Mouse (Mus musculus) heart, postnatal 36 days (tissue): ENCODE measurements at regions not wholly inside any gene's neighbourhood (a gene's known extent, or its start where the extent isn't known, plus 50 kb on each side); places are given as distances from the start of the nearest gene placed in this dataset.

Source experiments
- DNase-seq, 2 experiments: peaks; one replicate each; pipeline ENCODE4 v3.0.0; 2021 to 2022
- intact Hi-C: fragments of 180-260 bp; cut with DNase I; formaldehyde crosslinking; loops from one replicate; pipeline ENCODE4 v1.15.1; 2025

- no peak for DNase-seq
- intact Hi-C loops: no loop called here
Measured at GRCm38 (mm10) chr15:69766743-69767142, 3266.0 kb upstream of the Lrrc6 start.

- intact Hi-C loops: no loop called here
- DNase-seq: peak; percentile 7 to 9
Measured at GRCm38 (mm10) chr15:69752616-69753015, 3251.9 kb upstream of the Lrrc6 start.

- no peak for DNase-seq
- intact Hi-C loops: no loop called here
Measured at GRCm38 (mm10) chr15:69714680-69715079, 3214.0 kb upstream of the Lrrc6 start.

- intact Hi-C loops: no loop called here
- no peak for DNase-seq
Measured at GRCm38 (mm10) chr15:69713900-69714299, 3213.2 kb upstream of the Lrrc6 start.

GRCm38 (mm10) chr15:69695639-69696205 is 3195.0 kb upstream of the Lrrc6 start:
- intact Hi-C loops: no loop called here
- DNase-seq: no peak

GRCm38 (mm10) chr15:69690501-69690900 is 3189.8 kb upstream of the Lrrc6 start:
- no peak for DNase-seq
- intact Hi-C loops: no loop called here
